Mouse (Mus musculus) heart, postnatal 0 days (tissue): ENCODE data around the gene St3gal5. TPM values are rescaled to one million over a fixed set of nuclear protein-coding genes. Genes with fewer than 3 reads are reported as not detected.

Experiments used
- ATAC-seq: fragments of 200-750 bp; cut with Nextera tagmentation; 2 replicates; pipeline ENCODE4 v1.8.0; 2017; ENCODE audit warnings: low read depth, moderate number of reproducible peaks, moderate library complexity; ENCODE audit not compliant: insufficient read depth
- DNase-seq: peaks from one replicate; pipeline ENCODE4 v3.0.0-alpha.2; 2016; ENCODE audit warnings: low spot score
- H3K27ac ChIP-seq: fragments of 300-500 bp; sonication (generic); 2 replicates; pipeline ENCODE4 v1.5.1; 2014; ENCODE audit warnings: low read depth, mild to moderate bottlenecking
- H3K27me3 ChIP-seq: fragments of 300-500 bp; sonication (generic); 2 replicates; pipeline ENCODE4 v1.6.1; 2014; ENCODE audit warnings: low read length, mixed read lengths; ENCODE audit not compliant: control insufficient read depth, insufficient read depth
- H3K36me3 ChIP-seq: fragments of 300-500 bp; sonication (generic); replicated peaks from 2 replicates; pipeline ENCODE4 v1.6.1; 2014; ENCODE audit warnings: low read length, mixed read lengths; ENCODE audit not compliant: control insufficient read depth, insufficient read depth
- H3K4me1 ChIP-seq: fragments of 300-500 bp; sonication (generic); 2 replicates; pipeline ENCODE4 v1.6.1; 2014; ENCODE audit warnings: antibody characterized with exemption; ENCODE audit not compliant: control insufficient read depth, insufficient read depth
- H3K4me2 ChIP-seq: fragments of 300-500 bp; sonication (generic); 2 replicates; pipeline ENCODE4 v1.6.1; 2014; ENCODE audit warnings: low read depth, mild to moderate bottlenecking, low read length, moderate library complexity
- H3K4me3 ChIP-seq: fragments of 300-500 bp; sonication (generic); 2 replicates; pipeline ENCODE4 v1.5.1; 2014; ENCODE audit warnings: low read depth, low read length
- H3K9ac ChIP-seq: fragments of 300-500 bp; sonication (generic); replicated peaks from 2 replicates; pipeline ENCODE4 v1.6.1; 2014; ENCODE audit warnings: low read depth, low read length, mixed read lengths
- H3K9me3 ChIP-seq: fragments of 300-500 bp; sonication (generic); replicated peaks from 2 replicates; pipeline ENCODE4 v1.6.1; 2016; ENCODE audit warnings: low read length; ENCODE audit not compliant: control insufficient read depth
- CTCF ChIP-seq: IDR thresholded peaks from 2 replicates; pipeline ENCODE4 v1.5.1; 2016; ENCODE audit warnings: antibody characterized with exemption, control low read depth, low read depth
- EP300 ChIP-seq: IDR thresholded peaks from 2 replicates; pipeline ENCODE4 v1.6.1; 2016; ENCODE audit warnings: antibody characterized with exemption, low read depth
- WGBS: fragments of 180-500 bp; shearing (Covaris S2); extraction: QIAGEN DNeasy Blood & Tissue Kit; methylation state at CpG from one replicate; pipeline ENCODE4 v1.1.7; 2014; 5-methylcytosine and 5-hydroxymethylcytosine counted together
- polyA plus RNA-seq: library from polyadenylated mRNA; unstranded; fragments of >200 nt; fragmentation: Nextera tagmentation; extraction: Ambion mirVana; gene quantifications from 2 replicates; pipeline ENCODE4 v1.2.1, GENCODE M21; 2015
- total RNA-seq: library from RNA; depleted of rRNA; stranded (reverse); fragments of >200 nt; gene quantifications from 2 replicates; pipeline ENCODE4 v1.2.3, GENCODE M21; 2014; ENCODE audit warnings: low replicate concordance

St3gal5 gene
- total and polyA plus RNA-seq, 2 experiments from 2014 or later, result 6.3 to 25.3 TPM

GRCm38 (mm10) chr6:72134850-72135515, 37.6 kb downstream of the St3gal5 start:
- Histone ChIP-seq H3K9ac (no peak overlapping the region), H3K4me1 (peaks cover 12% of the 10 kb centered on the region), H3K27ac (no peak overlapping the region), H3K27me3 (no peaks in the 10 kb centered on the region), H3K9me3 (no peaks in the 10 kb centered on the region), H3K4me2 (peak overlapping the region; percentile 21; the same call in 1 of the 2 replicates), H3K4me3 (no peak overlapping the region), H3K36me3 (peaks cover 30% of the 10 kb centered on the region)
- ATAC-seq (no peak), DNase-seq (no peak)
- WGBS, result 54% methylated on average over 9 of the region's 9 CpGs
- no peak for TF ChIP-seq EP300
- TF ChIP-seq CTCF, result no peak

- Histone ChIP-seq H3K27me3 (no peaks in the 10 kb centered on the region), H3K9me3 (no peaks in the 10 kb centered on the region), H3K36me3 (peaks cover 24% of the 10 kb centered on the region), H3K4me3 (no peak overlapping the region), H3K9ac (no peak overlapping the region), H3K4me1 (peaks cover 14% of the 10 kb centered on the region), H3K27ac (no peak overlapping the region), H3K4me2 (no peak overlapping the region)
- WGBS, result 78% methylated on average over 5 of the region's 5 CpGs
- no peak for TF ChIP-seq EP300
- TF ChIP-seq CTCF, result no peak
- DNase-seq (no peak), ATAC-seq (no peak)
These were observed 38.6 kb downstream of the St3gal5 start for GRCm38 (mm10) chr6:72136016-72136415.

- TF ChIP-seq EP300 (no peak), CTCF (no peak)
- Histone ChIP-seq H3K27ac (no peak overlapping the region), H3K36me3 (peaks cover 19% of the 10 kb centered on the region), H3K9me3 (no peaks in the 10 kb centered on the region), H3K9ac (no peak overlapping the region), H3K4me2 (no peak overlapping the region), H3K4me1 (peaks cover 20% of the 10 kb centered on the region), H3K4me3 (no peak overlapping the region), H3K27me3 (no peaks in the 10 kb centered on the region)
- ATAC-seq (no peak), DNase-seq (no peak)
- 67% methylated on average over 10 of the region's 10 CpGs for WGBS
These were observed 39.2 kb downstream of the St3gal5 start for GRCm38 (mm10) chr6:72136543-72136942.

GRCm38 (mm10) chr6:72139508-72140193, 42.3 kb downstream of the St3gal5 start:
- TF ChIP-seq EP300 (no peak), CTCF (no peak)
- H3K9me3 ChIP-seq, result no peaks in the 10 kb centered on the region
- H3K4me1 ChIP-seq, result peaks cover 14% of the 10 kb centered on the region
- H3K27ac ChIP-seq, result peak overlapping the region; percentile 19; the same call in 1 of the 2 replicates
- ATAC-seq (no peak), DNase-seq (no peak)
- WGBS, result 80% methylated on average over 9 of the region's 9 CpGs
- no peak overlapping the region for H3K9ac ChIP-seq
- no peak overlapping the region for H3K4me2 ChIP-seq
- peaks cover 8% of the 10 kb centered on the region for H3K36me3 ChIP-seq
- no peaks in the 10 kb centered on the region for H3K27me3 ChIP-seq
- H3K4me3 ChIP-seq, result no peak overlapping the region

- no peak for ATAC-seq
- Histone ChIP-seq H3K9me3 (no peaks in the 10 kb centered on the region), H3K27ac (peak overlapping the region; percentile 19; the same call in 1 of the 2 replicates), H3K4me3 (no peak overlapping the region), H3K27me3 (no peaks in the 10 kb centered on the region), H3K9ac (no peak overlapping the region), H3K4me1 (peaks cover 9% of the 10 kb centered on the region; the same call in 1 of the 2 replicates), H3K36me3 (peaks cover 8% of the 10 kb centered on the region), H3K4me2 (no peak overlapping the region)
- TF ChIP-seq EP300, result no peak
- WGBS, result 68% methylated on average over 8 of the region's 8 CpGs
- no peak for DNase-seq
These were observed 43.0 kb downstream of the St3gal5 start for GRCm38 (mm10) chr6:72140371-72140770.
